Mouse (Mus musculus): ENCODE data around the gene Fam149a. TPM values are rescaled to one million over a fixed set of nuclear protein-coding genes. Genes with fewer than 3 reads are reported as not detected.

Gene Fam149a
- total RNA-seq (2014; fragmentation: Nextera tagmentation) (0.13 TPM in 1 of 2 replicates, not detected in the other), total RNA-seq (2017) (0.13 TPM in 1 of 2 replicates, not detected in the other)

DNA sequence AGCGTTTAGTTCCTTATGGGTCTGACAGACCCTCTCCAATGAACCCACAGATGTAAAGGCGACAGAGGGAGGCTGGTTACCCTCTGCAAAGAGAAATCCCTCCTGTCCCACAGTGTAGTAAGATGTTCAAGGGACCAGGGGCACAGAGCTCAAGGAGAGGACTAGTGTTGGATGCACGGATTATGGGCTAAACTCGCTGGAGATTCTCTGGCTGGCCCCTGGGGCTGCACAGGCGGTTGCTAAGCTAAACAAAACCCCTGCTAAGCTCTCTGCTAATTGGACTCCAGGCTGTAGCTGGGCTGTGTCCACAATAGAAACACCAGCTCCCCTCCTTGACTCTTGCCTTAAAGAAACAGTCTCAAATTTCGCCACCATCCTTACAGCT, at the start of gene Fam149a:
Fam149a (minus strand) TSS at position 329 of the 385 bp plus-strand sequence.
- ATAC-seq (replicated peaks; ENCODE audit: poor library complexity, severe bottlenecking) = no peak

DNA sequence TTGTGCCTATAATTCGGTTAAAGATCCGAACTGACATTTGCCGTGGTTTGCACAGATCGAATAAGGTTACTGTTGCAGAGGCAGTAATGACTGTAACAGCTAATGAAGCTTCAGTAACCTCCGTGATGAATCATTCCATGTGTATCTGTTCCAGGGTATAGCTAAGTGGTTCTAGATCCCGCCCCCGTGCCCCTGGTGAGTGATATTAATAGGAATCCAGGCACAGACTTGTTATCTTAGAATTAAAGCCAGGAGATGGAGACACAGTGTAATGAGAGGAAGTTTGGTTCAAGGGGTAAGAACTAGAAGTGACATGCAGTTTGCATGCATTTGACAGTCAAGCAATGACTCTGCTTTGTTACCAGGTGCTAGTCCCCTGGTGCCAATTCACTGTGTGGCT, 38.1 kb upstream of the Fam149a start:
- no peak for ATAC-seq (replicated peaks; ENCODE audit: poor library complexity, severe bottlenecking)

DNA sequence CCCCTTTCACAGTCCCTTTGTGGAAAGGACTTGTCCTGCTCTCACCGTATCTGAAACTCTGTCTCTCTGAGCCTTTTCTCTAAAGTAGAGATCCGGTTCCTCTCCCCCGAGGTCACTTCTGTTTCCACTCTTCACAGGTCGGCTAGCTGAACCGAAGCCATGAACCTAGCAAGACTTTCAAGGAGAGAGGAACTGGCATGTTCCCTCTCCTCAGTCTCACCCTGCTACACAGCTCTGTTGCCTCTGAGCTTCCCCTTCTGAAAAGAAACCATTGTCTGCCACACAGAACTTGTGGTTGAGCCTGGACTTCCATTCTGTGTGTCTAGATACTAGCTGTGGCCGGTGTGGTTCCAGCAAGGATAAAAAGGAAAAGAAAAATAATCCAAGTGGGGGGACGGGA, 32.9 kb upstream of the Fam149a start:
- ATAC-seq (replicated peaks; ENCODE audit: poor library complexity, severe bottlenecking) = peak; percentile 83

DNA sequence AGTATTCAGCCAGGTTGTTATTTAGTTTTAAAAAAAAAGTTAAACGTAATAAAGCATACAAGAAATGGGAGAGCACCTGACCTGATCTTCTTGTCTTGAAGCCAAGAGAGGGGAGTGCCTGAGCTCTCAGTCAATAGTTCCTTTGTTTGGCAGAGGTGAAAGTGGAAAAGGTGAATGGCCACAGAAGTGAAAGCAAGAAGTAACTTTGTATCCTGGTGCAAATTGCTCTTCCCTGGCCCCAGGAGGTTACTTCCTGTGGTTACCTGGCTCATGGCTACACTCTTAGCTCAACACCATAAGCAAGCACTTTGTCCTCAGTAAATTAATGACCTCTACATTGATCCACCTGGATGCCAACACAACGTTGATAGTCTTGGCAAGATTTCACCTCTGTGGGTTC, 28.8 kb upstream of the Fam149a start, which contains the start of gene Tlr3:
Tlr3 (minus strand) TSS at position 199 of the 400 bp plus-strand sequence.
- ATAC-seq (replicated peaks; ENCODE audit: poor library complexity, severe bottlenecking) = no peak

DNA sequence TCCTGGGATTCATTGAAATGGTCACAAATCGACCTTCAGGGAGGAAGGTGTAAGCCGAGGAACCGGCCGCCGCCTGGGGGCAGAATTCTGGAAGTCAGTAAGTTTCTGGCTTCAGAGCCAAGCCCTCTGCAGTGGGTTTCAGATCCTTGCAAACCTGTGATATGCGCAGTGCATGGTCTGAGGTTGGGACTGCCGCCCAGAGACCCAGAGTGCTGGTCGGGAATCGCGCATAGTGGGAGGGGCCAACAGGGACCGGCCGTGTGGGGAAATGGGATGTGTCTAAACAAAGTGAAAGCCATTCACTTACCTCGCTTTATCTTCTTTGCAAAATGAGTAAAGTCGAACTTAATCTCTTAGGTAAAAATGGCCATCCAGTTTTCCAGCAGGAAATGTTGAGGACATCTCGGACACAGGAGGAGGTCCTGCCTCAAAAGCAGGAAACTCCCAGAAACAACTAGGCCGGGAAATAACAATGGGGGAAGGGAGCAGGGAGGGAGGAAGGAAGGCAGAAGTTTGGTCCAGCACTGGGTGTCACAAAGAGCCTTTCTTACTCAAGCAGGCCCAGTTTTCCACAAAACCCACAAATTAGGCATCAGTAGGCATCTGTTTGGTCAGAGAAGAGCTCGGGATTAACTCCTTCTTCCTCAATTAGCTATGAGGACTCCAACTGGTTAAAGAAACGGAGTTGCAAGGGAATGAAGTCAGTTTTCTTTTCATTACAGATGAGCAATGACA, 28.2 kb upstream of the Fam149a start:
- ATAC-seq (replicated peaks; ENCODE audit: poor library complexity, severe bottlenecking) = peak; percentile 77

DNA sequence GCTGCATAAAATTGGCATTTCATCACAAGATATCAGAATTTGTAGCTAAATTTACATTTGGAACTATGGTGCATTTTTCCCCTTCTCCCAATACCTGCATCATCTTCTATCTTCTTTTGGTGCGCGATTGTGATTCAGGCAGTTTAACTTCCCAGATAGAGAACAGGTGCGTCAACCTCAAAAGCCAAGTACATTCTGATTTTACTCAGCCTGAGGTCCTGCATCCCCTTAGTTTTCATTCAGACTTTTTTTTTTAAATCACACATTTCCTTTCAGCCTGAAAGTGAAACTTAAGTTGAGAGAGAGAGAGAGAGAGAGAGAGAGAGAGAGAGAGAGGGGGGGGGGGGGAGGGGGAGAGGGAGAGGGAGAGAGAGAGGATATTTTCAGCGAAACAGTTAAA, 27.6 kb upstream of the Fam149a start:
- ATAC-seq (replicated peaks; ENCODE audit: poor library complexity, severe bottlenecking) = 0 out of 2 replicates have a peak, but pooled peaks have one; percentile 6

DNA sequence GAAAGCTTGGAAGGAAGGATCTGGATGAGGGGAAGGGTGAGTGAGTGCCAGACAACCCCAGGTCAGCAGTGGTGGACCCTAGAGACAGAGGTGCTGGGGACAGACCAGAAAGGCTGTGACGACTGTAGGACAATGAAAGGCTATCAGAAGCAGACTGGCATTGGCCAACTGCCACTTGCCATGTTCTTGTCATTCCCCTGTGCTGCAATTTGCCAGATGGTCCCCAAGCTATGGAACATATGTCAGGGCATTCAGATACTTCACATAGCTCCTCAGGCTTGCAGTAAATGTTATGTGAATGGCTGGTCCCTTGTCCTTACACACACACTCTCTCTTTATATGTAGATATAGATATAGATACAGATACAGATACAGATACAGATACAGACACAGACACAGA, 1.2 kb upstream of the Fam149a start:
- ATAC-seq (replicated peaks; ENCODE audit: poor library complexity, severe bottlenecking) = no peak

DNA sequence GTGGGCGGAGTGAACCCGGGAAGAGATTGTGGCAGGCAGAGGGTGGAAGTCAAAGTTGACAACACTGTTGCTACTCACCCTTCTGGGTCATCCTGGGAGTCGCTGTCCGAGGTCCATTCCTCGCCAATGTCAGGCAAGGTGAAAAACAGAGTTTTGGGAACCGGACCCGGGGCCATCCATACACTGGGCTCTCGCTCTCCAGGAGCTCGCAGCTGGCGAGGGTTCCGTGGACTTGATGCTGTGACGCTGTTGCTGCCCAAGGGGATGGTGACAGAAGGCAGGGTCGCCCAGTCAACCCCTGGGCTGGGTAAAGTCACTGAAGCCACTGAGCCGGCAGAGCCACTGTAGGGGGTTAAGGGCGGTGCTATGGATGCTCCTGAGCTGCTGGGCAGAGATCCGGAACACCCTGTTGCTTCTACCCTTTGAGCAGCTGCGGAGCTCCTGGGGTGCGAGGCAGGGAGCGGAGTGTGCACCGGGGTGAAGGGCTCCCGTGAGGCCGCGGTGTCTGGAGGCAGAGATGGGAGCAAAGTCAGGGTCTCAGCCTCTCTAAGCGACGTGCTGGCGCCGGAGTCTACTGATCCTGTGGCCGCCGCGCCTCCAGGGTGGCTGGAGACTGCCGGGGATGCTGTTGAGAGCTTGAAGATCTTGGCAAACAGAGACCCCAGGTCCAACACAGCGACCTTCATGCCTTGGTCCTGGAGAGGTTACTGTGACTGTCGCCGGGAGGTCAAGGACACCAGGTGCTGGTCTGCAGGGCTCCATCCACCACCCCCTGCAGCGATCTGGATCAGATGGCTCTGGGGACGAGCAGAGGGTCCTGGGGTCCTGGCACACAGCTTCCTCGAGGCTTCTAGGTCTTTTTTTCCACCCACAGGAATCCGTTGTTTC, 772 bp downstream of the Fam149a start:
- peak; percentile 17; the same call in 1 of the 2 replicates for ATAC-seq (replicated peaks; ENCODE audit: poor library complexity, severe bottlenecking)

DNA sequence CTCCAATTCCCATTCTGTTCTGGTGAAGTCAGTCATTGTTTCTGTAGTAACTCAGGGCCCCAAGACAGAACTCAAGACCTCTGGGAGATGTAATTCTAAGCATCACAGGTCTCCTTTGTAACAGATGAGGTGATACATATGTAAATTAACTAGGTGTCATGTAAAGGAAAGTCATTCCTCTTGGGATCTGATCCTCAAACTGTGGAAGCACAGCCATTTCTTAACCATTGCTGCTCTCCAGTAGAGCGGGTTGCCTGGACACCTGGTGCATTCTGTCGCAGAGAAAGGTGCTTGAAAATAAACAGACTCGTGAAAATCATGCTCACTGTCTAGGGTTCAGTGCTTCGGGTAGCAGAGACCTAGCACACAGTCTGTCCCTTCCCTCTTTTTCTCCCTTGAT, 1.5 kb downstream of the Fam149a start:
- no peak for ATAC-seq (replicated peaks; ENCODE audit: poor library complexity, severe bottlenecking)

DNA sequence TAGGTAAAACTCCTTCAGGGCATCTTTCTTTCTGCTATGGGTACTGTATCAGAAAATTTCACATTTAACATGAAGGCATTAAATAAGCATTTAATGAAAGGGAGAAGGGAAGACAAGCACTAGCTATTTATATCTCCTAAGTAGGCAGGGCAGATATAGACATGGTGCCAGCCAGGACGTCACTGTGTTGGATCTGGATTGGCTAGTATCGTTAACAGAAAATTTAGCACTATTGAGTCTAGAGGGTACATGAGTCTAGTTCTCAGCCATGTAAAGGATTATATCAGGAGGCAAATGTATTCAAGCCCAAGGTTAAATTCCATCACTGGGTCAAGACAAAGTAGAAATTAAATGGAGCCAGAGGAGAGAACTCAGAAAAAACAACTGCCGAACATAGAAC, 8.0 kb downstream of the Fam149a start:
- no peak for ATAC-seq (replicated peaks; ENCODE audit: poor library complexity, severe bottlenecking)

DNA sequence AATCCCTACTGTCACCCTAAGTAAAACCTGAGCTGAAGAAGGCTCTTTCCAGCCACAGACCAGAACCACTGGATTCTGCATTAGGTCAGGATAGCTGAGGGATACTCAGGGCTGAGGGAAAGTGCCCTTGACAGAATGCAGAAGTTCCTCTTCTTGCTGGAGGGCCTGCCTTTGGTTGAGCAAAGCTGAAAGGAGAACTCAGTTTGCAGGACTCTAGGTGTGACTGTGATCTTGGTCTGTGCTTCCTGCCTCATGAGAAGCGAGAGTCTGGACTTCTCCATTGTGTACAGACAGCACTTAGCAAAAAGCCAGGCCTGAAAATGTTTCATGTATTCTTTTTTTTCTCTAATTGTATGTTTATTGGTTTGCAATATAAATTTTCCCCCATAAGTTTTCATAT, 14.9 kb downstream of the Fam149a start:
- peak; percentile 98 for ATAC-seq (replicated peaks; ENCODE audit: poor library complexity, severe bottlenecking)

DNA sequence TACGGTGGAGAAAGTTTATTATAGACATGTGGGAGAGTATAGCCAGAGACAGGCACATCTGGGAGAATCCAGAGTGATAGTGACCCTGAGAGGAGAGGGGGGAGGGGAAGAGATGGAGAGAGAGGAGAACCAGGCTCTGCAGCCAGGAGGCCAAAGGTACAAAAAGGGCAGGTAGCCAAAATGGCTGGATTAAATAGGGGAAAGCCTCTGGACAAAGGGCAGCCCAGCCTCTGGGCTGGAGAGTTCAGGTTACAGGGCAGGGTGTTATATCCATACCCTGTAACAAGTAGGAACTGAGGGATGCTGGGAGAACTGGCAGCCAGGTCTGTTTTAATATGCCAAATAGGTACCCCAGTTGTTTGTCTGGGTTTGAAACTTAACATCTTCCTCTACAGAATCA, 18.9 kb downstream of the Fam149a start:
- no peak for ATAC-seq (replicated peaks; ENCODE audit: poor library complexity, severe bottlenecking)

DNA sequence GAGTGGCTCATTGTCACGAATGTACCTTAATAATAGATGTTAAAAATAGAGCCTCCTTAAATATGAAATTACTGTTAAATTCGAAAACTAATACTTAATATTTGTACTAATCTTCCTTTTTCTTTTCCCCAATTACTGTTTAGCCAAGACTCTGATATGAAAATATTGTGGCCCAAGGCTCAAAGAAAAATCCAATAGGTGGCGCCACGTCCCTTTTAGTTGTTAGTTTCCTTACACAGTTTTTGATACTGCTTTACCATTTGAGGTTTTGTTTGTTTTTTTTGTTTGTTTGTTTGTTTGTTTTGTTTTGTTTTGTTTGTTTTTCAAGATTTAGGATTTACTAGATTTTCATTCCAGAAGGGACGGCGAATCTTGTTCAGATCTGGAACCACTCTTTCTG, 19.8 kb downstream of the Fam149a start:
- ATAC-seq (replicated peaks; ENCODE audit: poor library complexity, severe bottlenecking) = no peak

DNA sequence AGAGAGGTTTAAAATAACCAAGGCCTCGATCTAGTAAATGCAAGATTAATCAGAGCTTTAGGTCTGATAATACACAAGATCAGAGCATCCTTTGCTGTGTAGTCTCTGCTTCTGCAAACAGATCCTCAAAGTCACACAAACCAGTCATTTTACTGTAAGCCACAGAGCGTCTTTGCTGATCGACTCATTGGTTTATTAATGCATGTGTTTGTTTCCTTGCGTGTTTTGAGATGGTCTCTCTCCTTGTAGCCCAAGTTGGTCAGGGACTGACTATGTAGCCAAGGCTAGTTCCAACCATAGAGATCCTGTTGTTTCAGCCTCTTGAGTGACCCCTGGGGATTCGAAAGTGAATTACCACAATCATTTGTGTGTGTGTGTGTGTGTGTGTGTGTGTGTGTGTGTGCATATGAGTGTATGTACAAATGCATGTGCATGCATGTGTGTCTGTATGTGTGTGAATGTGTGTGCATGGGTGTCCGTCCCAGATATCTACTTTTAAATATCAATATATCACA, 22.9 kb downstream of the Fam149a start:
- peak; percentile 45; the same call in 1 of the 2 replicates for ATAC-seq (replicated peaks; ENCODE audit: poor library complexity, severe bottlenecking)

DNA sequence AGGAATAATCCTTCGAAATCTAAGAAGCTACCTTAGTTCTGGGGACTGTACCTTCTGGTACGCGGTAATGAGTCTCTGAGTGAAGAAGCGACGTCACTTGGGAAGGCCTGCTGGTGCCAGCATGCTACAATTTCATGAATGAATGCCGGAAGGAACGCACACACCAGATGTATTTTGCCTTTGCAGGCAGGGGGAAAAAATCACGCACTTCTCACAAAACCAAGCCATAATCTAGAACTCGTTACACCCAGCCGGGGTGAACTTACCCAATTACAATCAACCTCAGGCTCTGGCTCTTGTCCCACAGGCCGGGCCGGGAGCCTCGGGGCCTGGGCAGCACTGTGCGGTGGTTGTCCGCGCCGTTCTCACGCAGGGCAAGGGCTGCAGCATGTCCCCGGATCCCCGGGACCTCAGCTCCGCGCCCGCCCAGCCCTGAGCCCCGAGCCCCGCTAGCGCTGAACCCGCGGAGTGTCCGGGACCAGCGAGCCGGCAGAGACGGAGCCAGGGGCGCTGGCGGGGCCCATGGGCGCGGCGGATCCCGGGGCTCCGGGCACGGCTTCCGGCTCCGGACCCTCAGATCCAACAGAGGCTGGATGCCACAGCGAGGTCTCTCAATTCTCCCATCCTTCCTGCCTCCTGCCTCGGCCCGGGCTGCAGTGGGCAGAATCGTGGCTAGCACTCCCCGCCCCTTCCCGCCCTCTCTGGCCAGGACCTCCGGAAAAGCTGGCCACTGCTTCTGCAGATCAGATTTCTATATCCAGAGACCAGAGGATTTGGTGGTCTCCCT, 23.8 kb downstream of the Fam149a start:
- ATAC-seq (replicated peaks; ENCODE audit: poor library complexity, severe bottlenecking) = peak; percentile 45

DNA sequence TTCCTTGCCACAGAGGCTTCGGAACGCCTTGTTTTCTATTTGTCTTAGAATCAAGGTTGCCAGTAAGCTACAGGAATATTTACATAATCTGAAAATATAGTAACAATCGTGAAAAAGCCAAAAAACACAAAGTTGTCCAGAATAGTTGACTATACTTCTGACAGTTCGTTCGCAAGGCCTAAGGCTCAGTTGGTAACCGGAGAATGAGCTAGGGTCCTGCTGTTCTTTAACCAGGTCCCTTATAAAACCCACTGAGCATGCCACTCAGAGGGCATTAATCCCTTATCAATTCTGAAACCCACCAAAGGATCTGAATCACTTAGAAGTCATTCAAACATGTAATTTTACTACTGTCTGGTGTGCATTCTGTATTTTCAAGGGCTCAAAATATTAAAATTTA, 26.3 kb downstream of the Fam149a start:
- no peak for ATAC-seq (replicated peaks; ENCODE audit: poor library complexity, severe bottlenecking)

DNA sequence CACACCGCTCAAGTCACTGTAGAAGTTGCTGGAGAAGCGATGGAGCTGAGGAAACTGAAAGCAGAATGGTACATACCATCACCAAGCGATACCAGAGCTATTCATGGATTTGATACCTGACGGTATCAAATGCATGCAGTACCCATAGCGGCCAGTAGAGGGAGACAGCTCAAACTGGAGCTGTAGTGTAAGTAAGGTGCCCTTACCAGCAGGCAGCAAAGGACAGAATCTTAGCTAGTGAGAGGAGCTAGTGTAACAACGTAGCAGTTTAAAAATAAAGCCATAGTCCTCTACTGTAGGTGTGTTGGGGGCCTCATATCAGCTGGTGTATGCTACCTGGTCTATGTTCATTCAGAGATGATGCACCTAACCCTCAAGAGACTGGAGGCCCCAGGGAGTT, 37.1 kb downstream of the Fam149a start:
- peak; percentile 81 for ATAC-seq (replicated peaks; ENCODE audit: poor library complexity, severe bottlenecking)

DNA sequence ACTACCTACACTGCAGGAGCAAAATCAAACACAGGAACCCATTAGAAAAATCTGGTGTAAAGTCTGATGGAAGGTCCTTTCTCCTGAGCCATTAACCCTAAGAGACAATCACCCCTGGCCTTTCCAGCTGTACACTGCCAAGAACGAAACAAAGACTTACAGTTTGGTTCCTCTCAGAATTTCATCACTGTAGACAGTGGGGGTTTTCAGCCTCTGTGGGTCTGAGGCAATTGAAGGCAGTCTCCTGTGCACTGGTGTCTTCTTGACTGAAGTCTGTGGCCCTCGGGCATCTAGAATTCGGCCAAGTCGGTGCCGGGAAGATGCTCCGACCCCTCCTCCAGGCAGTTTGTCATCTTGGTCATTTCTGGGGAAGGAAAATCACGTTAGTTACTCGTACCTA, 37.8 kb downstream of the Fam149a start:
- peak; percentile 84 for ATAC-seq (replicated peaks; ENCODE audit: poor library complexity, severe bottlenecking)

DNA sequence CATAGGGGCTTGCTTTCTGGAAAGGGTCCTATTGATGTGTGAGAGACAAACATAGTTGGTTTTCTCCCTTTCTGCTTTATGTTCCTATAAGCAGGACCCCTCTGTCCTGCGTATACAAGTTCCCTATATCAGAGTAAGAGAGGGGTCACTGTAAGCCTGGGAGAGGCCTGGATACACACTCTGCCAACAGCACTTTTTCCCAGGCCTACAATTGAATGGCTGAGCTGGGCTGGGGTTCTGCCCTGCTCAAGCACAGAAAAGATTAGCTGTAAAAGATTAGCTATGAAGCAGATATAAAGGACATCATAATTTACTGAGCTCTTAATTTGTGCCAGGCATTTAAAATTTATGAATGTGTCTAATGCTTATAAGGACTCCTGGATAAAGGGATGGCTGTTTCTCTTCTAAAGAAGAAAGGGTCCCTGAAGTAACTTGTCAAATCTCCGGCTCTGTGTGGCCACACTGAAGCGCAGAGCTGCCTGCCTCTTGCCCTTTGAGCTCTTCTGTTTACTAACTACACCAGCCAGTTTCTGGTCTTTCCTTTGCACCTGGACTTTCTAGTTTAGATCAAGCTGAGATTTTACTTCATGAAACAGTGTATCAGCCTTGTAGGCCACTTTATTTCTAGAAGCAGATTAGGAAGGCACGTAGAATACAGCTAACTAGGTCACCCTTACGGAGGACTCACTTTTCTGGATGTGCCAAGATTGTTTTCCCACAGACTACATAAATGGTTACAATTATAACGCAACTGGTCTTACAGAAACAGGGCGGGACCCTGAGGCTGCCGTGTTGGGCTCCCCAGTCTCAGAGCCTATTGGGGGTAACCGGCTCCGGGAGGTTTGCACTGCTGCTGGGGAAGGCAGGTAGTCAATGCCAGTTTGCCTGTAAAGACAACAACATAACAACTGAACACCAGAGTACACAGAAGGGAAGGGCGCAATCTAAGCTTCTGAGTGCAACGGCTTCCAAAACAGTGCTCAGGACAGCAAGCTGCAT, 40.2 kb downstream of the Fam149a start:
- ATAC-seq (replicated peaks; ENCODE audit: poor library complexity, severe bottlenecking) = no peak
